Mouse (Mus musculus): ENCODE results near the gene Cpa4. TPM values are rescaled to one million over a fixed set of nuclear protein-coding genes. Genes with fewer than 3 reads are reported as not detected.

Cpa4 gene
- total and polyA plus RNA-seq, 3 experiments = not detected

GRCm38 (mm10) chr6:30594364-30594763, 26.2 kb downstream of the Cpa4 start:
- Histone ChIP-seq H3K4me3 (replicated peaks in 1 of 3; ENCODE audit: low read depth in 2 of 3, low read length in 2 of 3, poor library complexity in 1 of 3) (no peak overlapping the region), H3K79me2 (replicated peaks; ENCODE audit: control insufficient read depth, extremely low read depth, insufficient read depth, poor library complexity, severe bottlenecking) (no peaks in the 10 kb centered on the region), H3K4me2 (ENCODE audit: insufficient read depth, low read depth, poor library complexity, severe bottlenecking) (no peak overlapping the region), H3K27ac (ENCODE audit: insufficient read depth, low read depth) (no peak overlapping the region), H3K9me3 (replicated peaks; ENCODE audit: low read length) (no peaks in the 10 kb centered on the region), H3K4me1 (ENCODE audit: control insufficient read depth in 1 of 2, insufficient read depth in 2 of 2) (no peaks in the 10 kb centered on the region; a peak in 1 of 4 replicates), H3K9ac (ENCODE audit: insufficient read depth, low read depth) (no peak overlapping the region), H3K36me3 (replicated peaks in 1 of 2; ENCODE audit: control insufficient read depth in 1 of 2, insufficient read depth in 1 of 2, low read length in 1 of 2) (no peaks in the 10 kb centered on the region), H3K27me3 (replicated peaks) (no peaks in the 10 kb centered on the region)
- DNase-seq (ENCODE audit: extremely low read depth) = no peak
- in situ Hi-C loops (cut with MboI; ENCODE audit: low pct_ligation_motif_present, low pct_unique_long_range_greater_than_20kb, low sequenced_read_pairs) (no loop called here), dilution Hi-C loops (cut with MboI; ENCODE audit: extremely low pct_ligation_motif_present, extremely low pct_unique_long_range_greater_than_20kb, low sequenced_read_pairs) (no loop called here)
- no peak for TF ChIP-seq GABPA (IDR thresholded peaks at IDR 0.05; ENCODE audit: insufficient replicate concordance, low read depth, low read length)
- TF ChIP-seq ETS1 (conservative IDR thresholded peaks at IDR 0.05; ENCODE audit: low read depth, low read length) = no peak
- no peak for TF ChIP-seq USF2 (conservative IDR thresholded peaks at IDR 0.05; ENCODE audit: low read depth, low read length)
- no peak for TF ChIP-seq MAFK (IDR thresholded peaks at IDR 0.05; ENCODE audit: insufficient replicate concordance, low read length)
- no peak for TF ChIP-seq KAT2A (IDR thresholded peaks at IDR 0.05; ENCODE audit: insufficient replicate concordance, low read length)
- no peak for TF ChIP-seq JUN (IDR thresholded peaks at IDR 0.05; ENCODE audit: insufficient read depth, low read depth, low read length)
- TF ChIP-seq CHD2 (IDR thresholded peaks at IDR 0.05; ENCODE audit: low read length) = no peak
- no peak for TF ChIP-seq E2F4 (IDR thresholded peaks at IDR 0.05; ENCODE audit: insufficient replicate concordance, low read depth, low read length)
- TF ChIP-seq MEF2A (IDR thresholded peaks at IDR 0.05; ENCODE audit: borderline replicate concordance, low read depth, low read length) = no peak

- H3K9me3 ChIP-seq (replicated peaks; ENCODE audit: low read length) = no peaks in the 10 kb centered on the region
- no peaks in the 10 kb centered on the region for H3K36me3 ChIP-seq (replicated peaks in 1 of 2; ENCODE audit: control insufficient read depth in 1 of 2, insufficient read depth in 1 of 2, low read length in 1 of 2)
- H3K79me2 ChIP-seq (replicated peaks; ENCODE audit: control insufficient read depth, extremely low read depth, insufficient read depth, poor library complexity, severe bottlenecking) = no peaks in the 10 kb centered on the region
- H3K4me3 ChIP-seq (replicated peaks in 1 of 3; ENCODE audit: low read depth in 2 of 3, low read length in 2 of 3, poor library complexity in 1 of 3) = no peak overlapping the region
- dilution Hi-C loops (cut with MboI; ENCODE audit: extremely low pct_ligation_motif_present, extremely low pct_unique_long_range_greater_than_20kb, low sequenced_read_pairs) (no loop called here), in situ Hi-C loops (cut with MboI; ENCODE audit: low pct_ligation_motif_present, low pct_unique_long_range_greater_than_20kb, low sequenced_read_pairs) (no loop called here)
- H3K9ac ChIP-seq (ENCODE audit: insufficient read depth, low read depth) = no peak overlapping the region
- DNase-seq (ENCODE audit: extremely low read depth) = no peak
- no peaks in the 10 kb centered on the region for H3K27me3 ChIP-seq (replicated peaks)
- no peak overlapping the region for H3K27ac ChIP-seq (ENCODE audit: insufficient read depth, low read depth)
- H3K4me1 ChIP-seq (ENCODE audit: control insufficient read depth in 1 of 2, insufficient read depth in 2 of 2) = no peaks in the 10 kb centered on the region; a peak in 1 of 4 replicates
- H3K4me2 ChIP-seq (ENCODE audit: insufficient read depth, low read depth, poor library complexity, severe bottlenecking) = no peak overlapping the region
- TF ChIP-seq KAT2A (IDR thresholded peaks at IDR 0.05; ENCODE audit: insufficient replicate concordance, low read length) (no peak), NELFE (IDR thresholded peaks at IDR 0.05; ENCODE audit: low read depth, low read length) (no peak), MXI1 (IDR thresholded peaks at IDR 0.05; ENCODE audit: low read depth, low read length) (no peak), EP300 (IDR thresholded peaks at IDR 0.05; ENCODE audit: low read length) (no peak), CHD2 (IDR thresholded peaks at IDR 0.05; ENCODE audit: low read length) (no peak), USF1 (IDR thresholded peaks at IDR 0.05; ENCODE audit: low read depth, low read length) (no peak)
Observed at GRCm38 (mm10) chr6:30596230-30596898, 28.2 kb downstream of the Cpa4 start.
